Mouse (Mus musculus) kidney, postnatal 0 days (tissue): ENCODE data around the gene Hoxc8. TPM values are rescaled to one million over a fixed set of nuclear protein-coding genes. Genes with fewer than 3 reads are reported as not detected.

Experiments
- ATAC-seq: fragments of 200-750 bp; cut with Nextera tagmentation; replicated peaks from 2 replicates; pipeline ENCODE4 v1.8.0; 2017; ENCODE audit warnings: low read depth, moderate number of reproducible peaks, moderate TSS enrichment, moderate library complexity; ENCODE audit not compliant: low FRiP score
- DNase-seq: peaks from one replicate; pipeline ENCODE4 v3.0.0-alpha.2; 2016; ENCODE audit warnings: low spot score
- H3K27ac ChIP-seq: fragments of 300-500 bp; sonication (generic); 2 replicates; pipeline ENCODE4 v1.5.1; 2014; ENCODE audit warnings: mild to moderate bottlenecking
- H3K27me3 ChIP-seq: fragments of 300-500 bp; sonication (generic); 2 replicates; pipeline ENCODE4 v1.6.1; 2014; ENCODE audit warnings: low read length, mixed read lengths; ENCODE audit not compliant: insufficient read depth
- H3K36me3 ChIP-seq: fragments of 300-500 bp; sonication (generic); 2 replicates; pipeline ENCODE4 v1.6.1; 2014; ENCODE audit warnings: low read length, mixed read lengths; ENCODE audit not compliant: insufficient read depth
- H3K4me1 ChIP-seq: fragments of 300-500 bp; sonication (generic); replicated peaks from 2 replicates; pipeline ENCODE4 v1.6.1; 2014; ENCODE audit warnings: antibody characterized with exemption, low read length, mixed read lengths; ENCODE audit not compliant: insufficient read depth
- H3K4me2 ChIP-seq: fragments of 300-500 bp; sonication (generic); 2 replicates; pipeline ENCODE4 v1.6.1; 2014; ENCODE audit warnings: mild to moderate bottlenecking, low read length, moderate library complexity, mixed read lengths
- H3K4me3 ChIP-seq: fragments of 300-500 bp; sonication (generic); replicated peaks from 2 replicates; pipeline ENCODE4 v1.5.1; 2014; ENCODE audit warnings: low read depth, low read length
- H3K9ac ChIP-seq: fragments of 300-500 bp; sonication (generic); 2 replicates; pipeline ENCODE4 v1.6.1; 2014; ENCODE audit warnings: low read depth, low read length
- H3K9me3 ChIP-seq: fragments of 300-500 bp; sonication (generic); replicated peaks from 2 replicates; pipeline ENCODE4 v1.6.1; 2016; ENCODE audit warnings: low read length, inconsistent platforms, mixed read lengths
- CTCF ChIP-seq: IDR thresholded peaks from 2 replicates; pipeline ENCODE4 v1.5.1; 2016; ENCODE audit warnings: antibody characterized with exemption, low read depth, mild to moderate bottlenecking, moderate library complexity
- WGBS: fragments of 180-500 bp; shearing (Covaris S2); extraction: QIAGEN DNeasy Blood & Tissue Kit; methylation state at CpG from one replicate; pipeline ENCODE4 v1.1.7; 2014; 5-methylcytosine and 5-hydroxymethylcytosine counted together
- polyA plus RNA-seq: library from polyadenylated mRNA; unstranded; fragments of >200 nt; fragmentation: Nextera tagmentation; extraction: Ambion mirVana; gene quantifications from 2 replicates; pipeline ENCODE4 v1.2.1, GENCODE M21; 2015

Hoxc8 gene
- polyA plus RNA-seq, 1 experiment from 2014 or later: 5.8 TPM

DNA sequence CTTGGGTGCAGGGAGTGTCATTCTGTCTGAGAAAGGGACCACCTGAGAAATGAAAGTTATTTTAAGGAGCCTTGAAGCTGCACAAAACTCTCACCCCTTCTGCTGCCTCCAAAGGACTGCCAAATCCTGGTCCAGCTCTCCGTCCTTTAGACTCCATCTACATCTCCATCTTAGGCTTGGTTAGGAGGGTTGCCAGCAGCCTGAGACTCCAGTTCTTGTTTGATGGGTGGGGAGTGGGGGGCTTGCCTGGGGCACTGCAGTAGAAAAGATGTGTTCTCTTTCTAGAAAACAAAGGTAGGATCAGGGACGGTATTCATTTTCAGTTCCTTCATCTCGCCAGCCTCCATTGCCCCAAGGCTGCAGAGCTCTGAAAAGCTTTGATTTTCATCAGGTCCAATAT is 7.0 kb downstream of the Hoxc8 start:
- Histone ChIP-seq H3K4me1 (peaks cover 20% of the 10 kb centered on the region; the same call in 1 of the 2 replicates), H3K27ac (peak overlapping the region; percentile 92), H3K4me2 (peak overlapping the region; percentile 80), H3K9me3 (no peaks in the 10 kb centered on the region), H3K36me3 (no peaks in the 10 kb centered on the region), H3K27me3 (0 out of 2 replicates have a peak, but pooled peaks cover 8% of the 10 kb centered on the region), H3K4me3 (peak overlapping the region; percentile 45), H3K9ac (peak overlapping the region; percentile 35)
- WGBS: 9% methylated on average over 3 of the region's 3 CpGs
- no peak for DNase-seq
- no peak for ATAC-seq
- TF ChIP-seq CTCF: no peak

DNA sequence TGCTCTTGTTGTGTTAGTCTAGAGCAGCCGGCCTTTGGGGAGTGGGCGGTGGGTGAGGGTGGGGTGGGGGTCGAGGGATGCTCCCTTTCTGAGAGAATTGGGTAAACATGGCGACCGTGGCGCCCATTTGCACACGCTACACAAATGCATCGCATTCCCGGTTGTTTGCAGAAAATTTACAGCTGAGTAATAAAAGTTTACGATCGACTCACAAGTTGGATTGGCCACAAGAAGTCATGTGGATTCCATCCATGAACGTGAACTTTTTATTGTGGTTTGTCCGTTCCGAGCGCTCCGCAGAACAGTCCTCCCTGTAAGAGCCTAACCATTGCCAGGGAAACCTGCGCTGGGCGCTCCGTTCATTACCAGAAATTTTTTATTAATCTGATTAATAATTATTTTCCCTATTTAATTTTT is 7.5 kb downstream of the Hoxc8 start, which contains the start of gene Hoxc6:
Gene Hoxc6, plus strand, starts transcription at position 319 of the 417 bp plus-strand sequence.
- H3K4me2 ChIP-seq: peak within 1 kb of the TSS; percentile 80
- DNase-seq (peak; percentile 97), ATAC-seq (peak; percentile 22)
- 0 out of 2 replicates have a peak, but pooled peaks cover 8% of the 10 kb centered on the region for H3K27me3 ChIP-seq
- peaks cover 26% of the 10 kb centered on the region; the same call in 1 of the 2 replicates for H3K4me1 ChIP-seq
- peak within 1 kb of the TSS; percentile 83 for H3K9ac ChIP-seq
- H3K4me3 ChIP-seq: peak within 1 kb of the TSS; percentile 45
- no peak for TF ChIP-seq CTCF
- peak within 1 kb of the TSS; percentile 92 for H3K27ac ChIP-seq
- H3K36me3 ChIP-seq: no peaks in the 10 kb centered on the region
- H3K9me3 ChIP-seq: no peaks in the 10 kb centered on the region
- 1% methylated on average over 19 of the region's 19 CpGs for WGBS

DNA sequence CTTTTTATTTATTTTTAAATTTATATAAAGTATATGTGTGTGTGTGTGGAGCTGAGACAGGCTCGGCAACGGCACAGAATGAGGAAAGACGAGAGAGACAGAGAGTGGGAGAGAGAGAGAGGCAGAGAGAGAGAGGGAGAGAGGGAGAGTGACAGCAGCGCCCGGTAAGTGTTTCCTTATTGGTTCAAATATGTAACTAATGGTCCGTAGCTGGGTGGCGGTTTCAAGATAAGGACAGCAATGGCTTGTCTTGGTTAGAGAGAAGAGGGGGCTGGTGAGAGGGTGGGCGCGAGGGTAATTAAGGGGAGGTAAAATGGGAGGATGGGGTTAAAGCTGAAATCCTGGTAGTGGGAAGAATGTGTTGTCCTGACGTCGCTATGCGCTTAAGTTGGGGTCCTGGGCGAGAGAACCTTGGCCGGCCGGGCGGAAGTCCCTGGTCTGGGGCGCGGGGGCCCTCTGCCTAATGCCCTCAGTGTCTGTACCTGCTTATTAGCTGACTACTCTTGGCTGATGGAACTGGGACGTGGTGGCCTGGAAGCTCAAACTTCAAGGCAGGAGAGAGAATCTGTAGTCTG is 8.3 kb downstream of the Hoxc8 start:
- H3K9ac ChIP-seq: peak overlapping the region; percentile 83
- 0 out of 2 replicates have a peak, but pooled peaks cover 8% of the 10 kb centered on the region for H3K27me3 ChIP-seq

DNA sequence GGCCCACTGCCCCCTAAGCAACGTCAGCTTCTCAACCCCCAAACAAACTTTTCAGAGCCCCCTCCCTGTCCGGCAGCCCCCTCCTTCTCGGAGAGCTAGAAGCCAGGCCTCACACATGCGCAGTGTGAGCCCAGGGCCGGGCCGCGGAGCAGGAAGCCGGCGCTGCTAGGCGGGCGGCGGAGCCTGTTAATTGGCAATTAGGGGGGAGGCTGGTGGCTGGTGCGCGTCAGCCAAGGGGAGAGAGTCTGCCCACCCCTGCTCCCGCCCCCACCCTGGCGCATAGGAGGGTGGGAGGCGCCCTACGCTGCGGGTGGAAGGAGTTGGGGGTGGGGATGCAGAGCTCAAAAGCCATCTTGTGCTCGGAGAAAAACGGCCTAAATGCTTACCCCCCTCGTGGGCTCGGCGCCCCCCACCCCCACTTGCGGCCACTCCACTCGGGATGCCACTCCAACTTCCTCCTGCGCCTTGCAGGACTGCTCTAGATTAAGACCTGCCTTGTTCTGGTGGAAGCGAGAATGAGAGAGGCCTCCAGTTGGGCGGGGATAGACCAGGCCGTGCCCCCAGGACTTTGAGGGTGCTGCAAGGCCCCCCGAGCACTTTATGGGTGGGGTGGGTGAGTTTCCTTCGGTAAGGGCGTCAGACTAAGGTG is 8.9 kb downstream of the Hoxc8 start:
- ATAC-seq (peak; percentile 81), DNase-seq (peak; percentile 96)
- Histone ChIP-seq H3K9ac (peak overlapping the region; percentile 83), H3K4me3 (peak overlapping the region; percentile 45), H3K36me3 (no peaks in the 10 kb centered on the region), H3K4me1 (peaks cover 30% of the 10 kb centered on the region), H3K4me2 (peak overlapping the region; percentile 80), H3K27ac (peak overlapping the region; percentile 92), H3K9me3 (no peaks in the 10 kb centered on the region), H3K27me3 (0 out of 2 replicates have a peak, but pooled peaks cover 8% of the 10 kb centered on the region)
- TF ChIP-seq CTCF: no peak
- under 1% methylated on average over 33 of the region's 33 CpGs for WGBS

More for the DNA sequence above, 8.3 kb downstream of the Hoxc8 start:
- peaks cover 30% of the 10 kb centered on the region; the same call in 1 of the 2 replicates for H3K4me1 ChIP-seq
- ATAC-seq (peak; percentile 45), DNase-seq (peak; percentile 81)
- peak overlapping the region; percentile 45 for H3K4me3 ChIP-seq
- H3K36me3 ChIP-seq: no peaks in the 10 kb centered on the region
- H3K9me3 ChIP-seq: no peaks in the 10 kb centered on the region
- peak overlapping the region; percentile 80 for H3K4me2 ChIP-seq
- H3K27ac ChIP-seq: peak overlapping the region; percentile 92
- under 1% methylated on average over 19 of the region's 19 CpGs for WGBS
- TF ChIP-seq CTCF: no peak

DNA sequence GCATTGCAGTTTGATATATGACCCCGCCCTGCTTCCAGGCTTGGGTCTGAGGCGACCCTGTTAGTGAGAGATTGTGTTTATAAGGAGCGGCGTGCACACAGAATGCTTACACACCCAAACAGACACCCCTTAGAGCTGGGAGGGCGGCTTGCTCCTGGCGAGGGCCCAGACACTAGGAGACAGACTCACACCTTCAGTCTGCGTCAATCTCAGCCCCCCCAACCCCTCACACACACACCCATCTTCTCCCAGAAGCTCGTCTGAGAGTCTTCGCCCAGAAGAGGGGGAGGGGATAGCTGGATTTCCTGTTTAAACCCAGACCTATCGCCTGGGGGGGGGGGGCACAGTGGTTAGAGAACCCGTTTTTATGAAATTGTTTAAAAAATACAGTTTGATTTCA is 9.5 kb downstream of the Hoxc8 start:
- Histone ChIP-seq H3K9ac (peak overlapping the region; percentile 83), H3K4me1 (peaks cover 25% of the 10 kb centered on the region), H3K4me3 (peak overlapping the region; percentile 45), H3K27me3 (0 out of 2 replicates have a peak, but pooled peaks cover 8% of the 10 kb centered on the region), H3K36me3 (no peaks in the 10 kb centered on the region), H3K27ac (peak overlapping the region; percentile 92), H3K4me2 (peak overlapping the region; percentile 80), H3K9me3 (no peaks in the 10 kb centered on the region)
- WGBS: 5% methylated on average over 10 of the region's 11 CpGs
- TF ChIP-seq CTCF: no peak
- no peak for ATAC-seq
- no peak for DNase-seq

DNA sequence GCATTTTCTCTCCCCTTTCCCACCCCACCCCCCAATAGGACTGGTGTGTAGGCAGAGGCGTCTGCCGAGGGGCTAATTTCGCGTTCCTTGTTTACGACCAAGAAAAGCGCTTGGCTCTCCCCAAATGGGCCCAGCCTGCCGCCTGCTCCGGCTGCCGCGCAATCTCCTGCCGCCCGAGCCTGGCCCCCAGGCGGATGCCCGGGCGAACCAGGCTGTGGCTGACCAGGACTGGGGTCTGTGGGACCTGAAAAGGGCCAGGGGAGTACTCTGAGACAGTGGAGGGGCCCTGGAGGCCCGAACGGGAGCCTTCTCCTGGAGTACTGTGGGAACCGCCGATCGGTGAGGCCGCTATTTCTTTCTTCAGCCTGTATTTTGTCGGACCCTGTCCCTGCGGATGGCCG is 10.1 kb downstream of the Hoxc8 start:
- 0 out of 2 replicates have a peak, but pooled peaks cover 8% of the 10 kb centered on the region for H3K27me3 ChIP-seq
- peak overlapping the region; percentile 45 for H3K4me3 ChIP-seq
- H3K36me3 ChIP-seq: no peaks in the 10 kb centered on the region
- H3K4me1 ChIP-seq: peaks cover 24% of the 10 kb centered on the region
- peak overlapping the region; percentile 80 for H3K4me2 ChIP-seq
- TF ChIP-seq CTCF: no peak
- no peak for DNase-seq
- 4% methylated on average over 24 of the region's 24 CpGs for WGBS
- no peaks in the 10 kb centered on the region for H3K9me3 ChIP-seq
- peak overlapping the region; percentile 92 for H3K27ac ChIP-seq
- peak overlapping the region; percentile 83 for H3K9ac ChIP-seq
- ATAC-seq: no peak
